Mouse (Mus musculus) 416B (cell line): ENCODE data around the gene Atp2b4.
A peak's percentile ranks its signal among the peaks of the same experiment; 100 is the strongest.

Experiments used
- DNase-seq: peaks from one replicate; pipeline ENCODE4 v3.0.0; 2011; ENCODE audit warnings: low read depth

Gene Atp2b4

DNA sequence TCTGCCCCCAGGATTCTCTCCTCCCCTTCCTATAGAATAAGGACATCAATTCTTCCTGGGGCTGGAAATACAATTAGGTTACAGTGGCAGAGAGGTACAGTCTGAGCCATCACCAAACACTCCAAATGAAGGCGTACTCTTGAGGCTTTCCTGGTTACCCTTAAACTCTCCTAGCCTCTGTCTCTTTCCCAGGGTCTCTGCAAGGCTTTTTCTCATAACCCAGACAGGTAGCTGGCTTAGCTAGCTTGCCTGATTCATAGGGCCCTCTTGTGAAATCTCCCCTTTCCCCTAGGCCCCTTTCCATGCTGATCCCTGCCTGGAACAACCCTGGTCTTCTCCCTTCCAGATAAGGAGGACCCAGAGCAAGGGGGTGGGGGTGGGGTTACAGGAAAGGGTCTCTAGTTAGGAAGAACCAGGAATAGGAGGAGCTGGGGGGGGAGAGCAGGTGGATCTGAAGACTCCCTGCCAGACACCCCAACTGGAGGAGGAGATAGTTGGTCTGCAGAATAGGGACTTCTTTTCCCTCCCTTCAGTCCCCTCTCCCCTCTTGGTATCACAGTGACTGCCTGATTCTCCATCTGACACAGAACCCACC lies 1.9 kb downstream of the Atp2b4 start:
- DNase-seq: no peak

DNA sequence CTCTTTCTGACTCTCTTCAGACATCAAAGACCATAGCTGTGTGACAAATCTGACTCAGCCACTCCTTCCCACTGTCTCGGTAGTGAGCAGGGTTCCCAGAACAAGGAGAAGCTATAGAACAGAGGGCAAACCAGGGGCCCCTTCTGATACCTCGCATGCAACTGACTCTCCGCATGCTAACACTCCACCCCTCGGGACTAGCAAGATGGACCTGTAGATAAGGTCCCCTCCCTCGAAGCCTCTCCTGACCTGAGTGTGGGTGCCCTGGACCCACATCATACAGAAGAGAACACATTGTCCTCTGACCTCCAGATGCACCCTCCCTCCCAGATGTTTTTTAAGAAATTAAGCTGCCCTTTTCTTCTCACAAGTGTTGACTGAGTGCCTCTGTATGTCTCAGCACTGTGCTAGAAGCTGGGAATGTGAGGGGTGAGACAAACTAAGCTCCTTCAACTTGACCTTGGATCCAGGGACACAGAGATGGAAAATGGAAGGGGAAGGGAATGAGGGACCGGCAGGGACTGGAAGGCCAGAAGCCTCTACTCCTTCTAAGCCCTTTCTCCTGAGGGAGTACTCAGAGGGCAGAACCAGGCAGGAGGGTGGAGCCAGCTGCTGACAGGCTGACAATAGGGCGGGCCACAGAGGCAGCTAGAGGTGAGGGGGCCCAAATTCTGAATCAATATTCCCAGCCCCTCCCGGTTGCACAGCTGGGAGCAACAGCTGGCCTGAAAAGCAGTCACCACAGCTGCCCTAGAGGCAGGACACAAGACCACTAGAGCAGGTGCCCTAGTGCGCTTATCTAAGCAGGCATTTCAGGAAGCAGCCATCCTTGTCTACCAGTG lies 2.6 kb downstream of the Atp2b4 start:
- DNase-seq: peak; percentile 52

DNA sequence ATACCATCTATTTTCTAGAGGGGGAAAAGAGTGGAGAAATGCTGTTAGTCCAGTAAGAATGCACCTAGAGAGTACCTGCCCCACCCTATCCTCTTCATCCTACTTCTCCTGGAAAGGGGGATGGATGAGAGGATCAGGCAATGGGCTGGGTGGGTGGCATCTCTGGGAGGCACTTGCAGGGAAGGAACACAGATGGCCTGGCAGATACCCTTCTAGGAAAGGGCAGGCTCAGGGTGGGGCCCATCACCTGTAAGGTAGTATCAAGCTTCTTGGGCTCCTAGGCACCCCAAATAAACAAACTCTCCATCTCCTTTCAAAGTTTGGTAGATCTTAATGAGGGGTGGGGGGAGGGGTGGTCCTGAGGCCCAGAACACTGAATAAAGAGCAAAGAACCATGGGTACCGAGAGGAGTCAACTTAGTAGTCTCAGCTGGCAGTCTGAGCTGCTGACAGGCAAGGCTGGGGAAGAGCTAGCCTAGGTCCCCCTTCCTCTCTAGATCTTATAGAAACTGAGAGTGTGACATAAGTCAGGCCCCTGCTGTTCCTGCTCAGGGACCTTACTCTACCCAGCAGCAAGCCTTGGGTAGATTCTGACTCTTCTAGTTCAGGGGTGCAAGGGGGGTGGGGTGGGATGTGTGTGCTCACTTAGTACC lies 3.4 kb downstream of the Atp2b4 start:
- DNase-seq: no peak

DNA sequence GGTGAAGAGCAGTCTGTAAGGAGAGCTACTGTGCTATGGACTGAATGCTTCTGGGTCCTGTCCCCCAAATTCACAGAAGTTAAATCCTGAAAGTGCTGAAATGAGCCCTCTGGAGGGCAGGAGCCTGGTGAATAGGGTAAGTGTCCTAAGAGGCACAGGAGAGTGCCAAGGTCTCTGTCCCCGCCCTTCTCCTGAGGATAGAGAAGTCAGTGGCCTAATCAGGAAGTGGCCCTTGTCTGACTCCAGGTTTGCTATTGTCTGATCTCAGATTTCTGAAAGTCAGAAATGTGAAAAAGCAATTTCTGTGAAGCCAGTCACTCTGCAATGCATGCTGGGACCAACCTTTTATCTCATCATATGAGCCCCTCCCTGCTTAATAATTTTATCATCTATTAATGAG lies 7.2 kb downstream of the Atp2b4 start:
- peak; percentile 52 for DNase-seq

DNA sequence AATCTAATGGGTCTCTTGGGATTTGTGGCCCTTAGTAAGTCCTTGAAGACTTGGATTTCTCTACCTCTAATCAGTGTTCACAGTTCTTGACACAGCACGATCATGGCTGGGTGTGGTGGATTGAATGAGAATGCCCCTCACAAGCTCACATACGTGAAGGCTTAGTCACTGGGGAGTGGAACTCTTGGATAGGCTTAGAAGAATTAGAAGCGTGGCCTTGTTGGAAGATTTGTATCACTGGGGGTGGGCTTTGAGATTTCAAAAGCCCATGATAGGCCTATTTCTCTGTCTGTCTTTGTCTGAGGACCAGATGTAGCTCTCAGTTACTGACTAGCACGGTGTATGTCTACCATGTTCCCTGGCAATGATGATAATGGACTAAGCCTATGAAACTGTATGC lies 10.8 kb downstream of the Atp2b4 start:
- DNase-seq: no peak

DNA sequence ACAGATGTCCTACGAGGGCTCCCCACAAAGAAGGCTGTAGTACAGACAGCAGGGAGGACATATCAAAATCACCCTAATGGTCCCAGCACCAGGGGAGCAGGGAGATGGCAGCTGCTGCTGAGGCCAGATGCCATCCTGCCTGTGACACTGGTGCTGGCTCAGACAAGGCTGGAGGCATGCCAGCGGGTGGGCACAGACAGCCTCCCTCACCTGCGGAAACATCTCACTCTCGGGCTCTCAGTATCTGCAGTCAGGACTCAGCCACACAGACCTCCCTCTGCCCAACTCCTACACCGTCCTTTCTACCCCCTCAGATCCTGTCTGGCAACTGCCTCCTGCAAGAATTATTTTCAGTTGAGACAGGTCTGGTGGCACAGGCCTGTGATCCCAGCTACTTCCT lies 12.0 kb downstream of the Atp2b4 start:
- no peak for DNase-seq

DNA sequence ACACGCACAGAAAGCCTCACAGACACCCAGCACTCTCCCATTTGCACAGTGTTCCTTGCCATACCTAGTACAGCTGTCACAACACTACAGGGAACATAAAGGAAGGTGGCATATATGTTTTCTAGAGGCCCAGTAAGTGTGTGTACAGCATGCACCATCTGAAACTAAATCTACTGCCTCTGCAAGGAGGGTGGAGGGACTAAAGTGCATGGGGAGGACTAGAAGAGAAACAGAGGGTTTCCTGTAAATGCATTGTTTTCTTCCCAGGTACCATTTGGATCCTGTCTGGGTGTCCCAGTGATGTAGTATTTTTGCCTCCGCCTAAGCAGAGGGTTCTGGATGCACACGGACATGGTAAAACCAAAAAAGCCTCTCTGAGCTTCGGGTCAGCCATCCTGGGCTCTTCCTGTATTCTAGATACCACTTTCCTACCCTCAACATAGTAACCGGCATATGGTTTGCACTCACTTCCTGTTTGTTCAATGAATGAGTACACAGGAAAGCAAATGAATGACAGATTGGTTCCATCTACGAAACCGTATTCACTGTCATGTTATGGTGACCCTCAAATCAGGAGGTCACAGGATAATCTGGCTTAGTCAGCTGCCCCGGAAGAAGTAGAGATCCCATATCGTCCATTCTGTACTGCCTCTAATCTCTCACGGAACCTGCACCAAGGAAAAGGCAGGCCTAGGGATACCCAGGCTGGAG lies 13.2 kb downstream of the Atp2b4 start:
- peak; percentile 63 for DNase-seq

DNA sequence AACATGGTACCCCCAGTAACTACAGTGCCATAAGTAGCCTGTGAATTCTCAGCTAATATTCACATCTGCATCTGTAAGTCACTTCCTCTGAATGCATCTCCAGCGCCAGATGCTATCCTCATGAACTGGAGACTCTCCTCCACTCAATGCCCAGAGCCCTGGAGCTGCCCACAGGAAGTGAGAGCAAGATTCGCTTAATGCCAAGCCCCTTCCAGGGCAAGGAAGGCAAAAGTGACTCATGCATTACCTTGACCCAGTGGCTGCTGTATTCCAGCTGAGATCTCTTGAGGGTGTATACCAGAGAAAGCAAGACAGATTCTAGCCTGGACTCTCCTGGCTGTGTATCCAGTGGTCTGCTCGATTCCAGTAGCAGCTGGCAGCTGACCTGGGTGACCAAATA lies 16.2 kb downstream of the Atp2b4 start:
- peak; percentile 84 for DNase-seq

DNA sequence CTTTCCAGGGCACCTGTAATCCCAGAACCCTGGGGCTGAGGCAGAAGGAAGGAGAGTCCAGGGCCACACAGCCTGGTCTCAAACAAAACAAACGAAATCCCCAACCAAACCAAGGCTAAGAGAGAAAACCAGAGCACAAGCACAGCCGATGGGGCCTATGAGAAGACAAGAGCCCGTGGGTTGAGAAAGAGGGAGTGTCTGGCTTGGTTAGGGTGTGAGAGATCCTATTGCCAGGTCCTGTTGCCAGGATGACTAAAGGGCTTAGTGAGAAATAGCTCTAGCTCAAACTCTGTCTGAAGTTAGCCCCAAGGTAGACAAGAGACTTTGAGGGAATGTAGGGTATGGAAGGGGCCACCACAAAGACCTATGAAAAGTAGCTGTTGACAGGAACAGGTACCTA lies 19.3 kb downstream of the Atp2b4 start:
- DNase-seq: no peak

DNA sequence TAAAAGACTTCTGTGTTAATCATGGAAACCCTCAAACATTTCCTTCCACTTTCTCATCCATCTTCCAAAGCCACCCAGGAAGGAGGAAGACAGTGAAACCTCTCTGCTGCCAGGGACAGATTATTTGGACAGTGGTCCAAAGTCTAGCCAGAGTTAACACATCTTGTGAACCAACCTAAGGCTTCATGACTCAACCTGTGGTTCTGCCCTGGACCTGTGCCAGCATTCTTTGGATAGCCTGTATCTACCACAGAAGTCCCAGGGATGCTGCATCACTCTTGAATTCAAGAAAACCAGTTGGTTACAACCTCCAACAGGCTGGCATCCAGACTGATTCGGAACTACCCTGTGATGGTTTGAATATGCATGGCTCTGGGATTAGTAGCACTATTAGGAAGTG lies 21.8 kb downstream of the Atp2b4 start:
- peak; percentile 95 for DNase-seq

DNA sequence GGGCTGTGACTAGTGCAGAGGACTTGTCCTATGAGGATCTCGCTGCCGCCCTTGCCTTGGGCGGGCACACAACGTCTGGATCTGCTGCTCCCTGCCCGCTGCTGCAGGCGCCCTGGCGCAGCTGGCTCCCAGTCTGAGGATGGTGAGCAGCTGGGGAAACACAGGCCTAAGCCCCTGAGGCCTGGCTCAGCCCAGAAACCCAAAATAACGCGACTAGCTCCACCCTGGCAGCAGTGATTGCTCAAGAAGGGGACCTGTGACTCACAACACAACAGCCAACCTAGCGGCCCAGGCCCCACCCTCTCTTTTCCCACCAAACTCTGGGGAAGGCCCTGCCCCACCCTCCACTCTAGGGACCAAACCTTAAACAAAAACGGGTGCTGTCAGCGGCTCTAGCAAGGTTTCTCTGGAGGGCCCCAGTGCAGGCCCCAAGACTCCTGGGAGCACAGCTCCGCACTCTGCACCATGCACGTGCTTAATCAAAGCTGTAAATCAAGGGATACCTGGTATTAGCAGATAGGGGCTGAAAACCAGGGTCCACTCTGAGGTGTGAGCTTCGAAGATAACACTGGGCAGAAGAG lies 23.1 kb downstream of the Atp2b4 start:
- DNase-seq: peak; percentile 79

DNA sequence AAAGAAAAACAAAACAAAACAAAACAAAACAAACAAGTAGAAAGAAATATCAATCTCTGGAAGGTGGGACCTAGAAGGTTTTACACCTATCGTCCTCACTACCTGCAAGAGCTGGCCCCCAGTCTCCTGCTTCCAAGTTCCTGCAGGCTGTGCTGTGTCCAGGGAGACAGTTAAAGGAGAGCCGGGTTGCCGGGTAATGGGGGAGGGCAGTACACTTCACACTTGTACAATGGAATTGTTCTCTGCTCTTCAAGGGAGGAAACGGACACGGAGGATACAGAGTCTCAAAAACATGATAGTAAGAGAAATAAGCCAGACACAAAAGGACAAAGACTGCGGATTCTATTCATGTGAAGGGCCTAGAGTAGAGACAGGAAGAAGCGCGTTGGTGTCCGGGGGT lies 28.3 kb downstream of the Atp2b4 start:
- DNase-seq: no peak

DNA sequence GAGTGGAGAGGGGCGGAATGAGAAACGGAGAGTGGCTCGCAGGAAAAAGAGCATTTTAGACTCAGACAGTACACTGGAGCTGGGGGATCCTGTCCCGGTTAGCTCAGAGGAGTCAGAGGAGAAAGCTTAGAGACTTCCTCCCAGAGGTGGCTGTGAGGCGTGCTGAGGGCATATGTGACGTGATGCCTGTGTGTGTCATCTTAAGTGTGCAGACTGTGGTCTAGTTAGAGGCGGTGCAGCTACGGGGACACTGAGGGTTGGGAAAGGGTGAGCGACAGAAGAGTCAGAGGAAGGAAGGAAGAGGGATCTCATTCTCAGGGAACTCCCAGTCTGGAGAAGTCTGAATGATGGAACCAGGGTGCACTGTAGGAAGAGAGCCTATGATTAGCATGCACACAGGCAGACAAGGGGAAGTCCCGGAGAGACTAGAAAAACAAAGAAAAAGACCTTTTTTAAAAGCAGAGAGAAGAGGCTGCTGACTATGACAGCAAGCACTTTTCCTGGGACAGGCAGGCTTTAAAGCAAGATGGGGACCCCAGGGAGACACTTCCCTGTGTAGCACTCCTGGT lies 28.9 kb downstream of the Atp2b4 start:
- DNase-seq: peak; percentile 71

DNA sequence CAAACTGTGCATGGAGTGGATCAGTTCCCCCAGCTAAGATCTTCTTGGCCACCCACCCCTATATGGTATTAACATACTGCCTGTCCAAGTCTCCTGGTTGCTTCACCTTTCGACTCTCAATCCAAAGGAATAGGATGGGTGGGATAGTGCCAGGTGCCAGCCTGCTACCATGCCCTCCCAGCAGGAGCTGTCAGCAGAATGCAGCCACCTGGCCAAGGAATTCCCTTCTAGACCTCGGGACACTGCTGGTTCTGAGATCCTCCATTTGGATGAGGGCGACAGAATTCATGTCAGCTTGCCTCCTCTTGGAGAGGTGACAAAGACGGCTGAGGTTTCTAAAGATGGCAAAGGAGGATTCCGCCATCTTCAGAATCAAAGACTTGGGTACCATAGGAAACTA lies 32.8 kb downstream of the Atp2b4 start:
- DNase-seq: no peak

DNA sequence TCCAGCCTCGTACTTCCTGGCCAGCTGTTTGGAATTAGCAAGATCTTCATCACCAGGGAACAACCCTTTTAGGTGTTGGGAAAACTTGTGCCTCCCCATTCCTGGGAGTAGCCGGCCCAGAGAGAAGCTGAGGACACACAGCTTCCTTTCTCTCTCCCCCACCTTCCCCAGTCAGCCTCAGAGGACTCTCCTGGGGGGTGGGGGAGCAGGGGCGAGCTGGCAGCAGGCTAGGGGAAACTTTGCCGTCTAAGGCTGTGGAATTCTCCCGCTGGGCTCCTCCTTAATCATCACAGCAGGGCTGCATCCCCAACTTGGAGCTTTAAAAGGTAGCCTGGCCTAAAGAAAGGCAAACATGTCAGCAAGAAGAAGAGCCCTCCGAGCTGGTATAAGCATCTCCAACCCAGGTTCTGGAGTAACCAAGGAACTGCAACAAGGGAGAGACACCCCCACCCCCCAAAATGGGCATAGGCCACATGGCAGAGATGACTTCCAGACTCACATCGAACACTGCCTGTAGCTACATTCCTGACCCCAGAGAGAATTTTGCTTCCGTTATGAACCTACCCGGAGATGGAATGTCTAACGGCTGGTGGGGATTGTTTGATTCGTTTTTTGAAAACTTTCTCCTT lies 33.8 kb downstream of the Atp2b4 start:
- no peak for DNase-seq

DNA sequence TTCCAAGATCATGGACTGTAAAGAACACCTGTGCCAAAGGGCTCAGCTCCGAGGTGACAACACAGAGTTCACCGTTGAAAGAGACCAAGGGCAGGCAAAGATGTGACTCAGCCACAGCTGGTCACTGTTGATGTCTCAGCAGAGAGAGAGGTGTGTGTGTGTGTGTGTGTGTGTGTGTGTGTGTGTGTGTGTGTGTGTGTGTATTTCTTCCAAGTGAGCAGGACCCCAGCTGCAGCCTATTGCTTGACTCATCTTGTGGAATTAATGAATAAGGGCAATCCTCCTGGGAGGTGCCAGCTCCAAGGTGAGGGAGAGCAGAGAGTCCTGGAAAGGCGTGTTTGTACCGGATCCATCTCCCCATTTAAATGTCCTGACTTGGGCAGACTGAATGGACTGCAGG lies 35.5 kb downstream of the Atp2b4 start:
- DNase-seq: peak; percentile 51

DNA sequence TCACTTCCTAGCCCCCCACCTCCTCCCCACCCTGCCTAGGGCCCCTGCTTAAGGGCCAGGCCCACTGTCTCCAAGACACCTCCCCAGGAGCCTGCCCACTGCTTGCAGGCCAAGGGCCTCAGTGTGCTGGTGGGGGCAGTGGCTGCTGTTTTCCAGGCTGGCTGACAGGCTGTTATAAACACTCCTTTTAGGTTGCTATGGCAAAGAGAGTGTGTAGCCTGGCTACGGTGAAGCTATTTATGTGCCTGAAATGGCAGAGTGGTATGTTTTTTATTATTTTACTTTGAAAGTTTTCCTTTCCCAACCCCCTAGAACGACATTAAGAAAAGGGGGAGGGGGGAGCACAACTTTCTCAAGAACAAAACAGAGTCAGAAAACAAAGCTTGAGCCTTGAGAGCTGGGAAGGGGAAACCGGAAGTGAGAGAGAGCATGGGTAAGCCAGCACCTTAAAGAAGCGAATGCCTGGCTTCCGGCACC lies 37.9 kb downstream of the Atp2b4 start:
- DNase-seq: no peak

DNA sequence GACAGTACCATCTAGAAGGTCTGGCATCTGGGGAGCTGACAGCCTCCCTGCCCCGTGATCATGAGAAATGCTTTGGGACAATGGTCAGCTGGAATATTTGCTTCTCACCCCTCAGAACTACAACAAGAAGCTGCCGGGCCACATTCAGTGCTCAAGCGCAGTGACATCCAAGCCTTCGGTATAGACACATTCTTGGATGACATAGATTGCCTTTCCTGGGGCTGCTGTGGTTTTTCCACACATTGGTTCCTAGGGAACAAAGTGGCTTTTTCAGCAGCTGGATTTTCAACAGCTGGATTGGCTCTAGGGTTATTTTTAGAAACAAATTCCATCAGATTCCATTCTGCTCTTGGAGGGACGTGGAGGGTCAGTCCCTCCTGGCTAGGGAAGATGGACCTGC lies 39.6 kb downstream of the Atp2b4 start:
- no peak for DNase-seq

DNA sequence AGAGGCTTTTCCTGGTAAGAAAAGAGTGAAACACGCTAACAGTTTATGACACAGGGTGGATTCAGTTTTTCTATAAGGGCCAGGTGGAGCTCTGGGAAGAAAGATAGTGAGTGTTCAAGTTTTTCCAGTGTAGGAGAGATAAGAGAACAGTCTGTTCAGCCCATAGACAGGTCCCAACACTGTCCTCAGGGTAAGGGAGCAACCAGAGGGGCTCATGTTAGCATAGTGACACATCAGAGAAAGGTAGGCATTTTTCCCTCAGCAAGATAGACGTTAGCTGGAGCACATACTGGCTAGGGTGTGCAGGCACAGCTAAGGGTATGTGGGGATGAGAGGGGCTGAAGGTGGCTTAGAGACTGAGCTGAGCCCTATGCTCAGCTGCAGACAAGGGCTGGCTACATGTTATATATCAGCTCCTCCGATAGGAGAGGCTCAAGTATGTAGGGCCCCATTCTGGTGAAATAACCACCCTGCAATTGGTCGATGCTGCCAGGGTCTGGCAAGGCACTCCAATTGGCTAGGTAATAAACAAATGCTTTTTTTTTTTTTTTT lies 46.4 kb downstream of the Atp2b4 start:
- DNase-seq: no peak

DNA sequence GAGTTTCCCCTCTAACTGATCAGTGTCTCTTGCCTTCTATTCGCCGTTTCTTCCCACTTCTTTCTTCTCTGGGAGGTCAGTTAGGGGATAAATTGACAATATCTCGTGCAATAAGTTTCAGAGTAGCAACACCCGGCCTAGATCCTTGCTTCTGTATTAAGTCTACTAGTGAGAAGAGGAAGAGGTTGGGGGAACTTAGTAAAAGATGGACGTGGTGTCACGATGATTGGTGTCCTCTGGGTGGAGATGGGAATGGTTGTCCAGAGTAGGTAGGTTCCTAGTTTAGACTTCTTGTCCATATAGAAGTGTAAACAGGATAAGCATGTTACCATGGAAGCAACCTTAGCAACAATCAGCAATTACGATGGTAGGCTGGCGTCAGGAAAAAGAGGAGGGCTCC lies 47.5 kb downstream of the Atp2b4 start:
- no peak for DNase-seq

DNA sequence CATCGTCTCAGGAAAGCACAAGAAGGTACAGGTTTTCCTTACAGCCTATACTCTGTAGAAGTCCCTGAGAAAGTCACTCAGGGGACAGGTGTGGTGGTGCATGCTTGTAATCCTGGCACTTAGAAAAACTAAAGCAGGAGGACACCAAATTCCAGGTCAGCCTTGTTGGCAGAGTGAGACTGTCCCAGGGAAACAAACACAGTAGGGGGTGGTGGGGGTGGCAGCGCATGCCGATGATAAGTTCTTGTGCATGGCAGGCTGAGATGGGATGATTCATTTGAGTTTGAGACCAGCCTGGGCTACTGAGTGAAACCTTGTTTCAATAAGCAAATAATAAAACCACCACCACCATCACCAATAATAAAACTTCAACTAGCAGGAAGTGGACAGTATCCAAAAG lies 49.2 kb downstream of the Atp2b4 start:
- DNase-seq: no peak
